Mouse (Mus musculus) brain, embryonic 14.5 days (tissue): ENCODE results near the gene Naif1. TPM values are rescaled to one million over a fixed set of nuclear protein-coding genes. Genes with fewer than 3 reads are reported as not detected.

Source experiments
- DNase-seq: peaks from one replicate; pipeline ENCODE4 v3.0.0-alpha.2; 2011; ENCODE audit warnings: low read depth
- CTCF ChIP-seq: fragments of 200-500 bp; IDR thresholded peaks from 2 replicates; pipeline ENCODE4 v1.5.1; 2012; ENCODE audit warnings: inconsistent platforms, mild to moderate bottlenecking, moderate library complexity, borderline replicate concordance; ENCODE audit not compliant: insufficient read depth, insufficient read length; ENCODE audit errors: extremely low read depth
- POLR2A ChIP-seq: fragments of 200-500 bp; IDR thresholded peaks from 2 replicates; pipeline ENCODE4 v1.6.1; 2012; ENCODE audit warnings: mild to moderate bottlenecking, inconsistent platforms, borderline replicate concordance; ENCODE audit not compliant: poor library complexity, insufficient read depth, insufficient read length, severe bottlenecking; ENCODE audit errors: extremely low read depth
- polyA plus RNA-seq: library from polyadenylated mRNA; depleted of rRNA; stranded (reverse); fragments of >200 nt; gene quantifications from 2 replicates; pipeline ENCODE4 v1.2.3, GENCODE M21; 2012

Gene Naif1
- polyA plus RNA-seq, 1 experiment, result 4.8 TPM

GRCm38 (mm10) chr2:32418430-32419151 is 31.7 kb upstream of the Naif1 start:
- TF ChIP-seq CTCF (no peak), POLR2A (no peak)

DNA sequence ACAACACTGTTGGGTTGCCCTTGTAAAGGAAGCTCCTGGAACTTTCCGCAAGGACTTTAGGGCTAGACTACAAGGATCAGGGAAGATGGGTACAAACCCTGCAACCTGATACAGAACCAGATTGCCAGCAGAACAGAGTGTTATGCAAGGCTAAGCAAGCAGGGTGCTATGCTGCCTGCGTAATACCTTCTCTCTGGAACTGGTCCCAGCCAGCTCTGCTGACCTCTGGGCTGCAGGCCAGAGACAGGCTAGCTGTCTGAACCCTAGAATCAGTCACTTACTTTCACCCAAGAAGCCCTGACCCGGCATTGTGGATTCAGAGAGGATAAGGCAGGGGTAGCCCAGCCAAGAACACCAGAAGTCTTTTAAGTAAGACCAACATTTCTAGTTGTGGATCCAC is 30.9 kb upstream of the Naif1 start:
- DNase-seq, result no peak
- TF ChIP-seq CTCF, result no peak
- TF ChIP-seq POLR2A, result no peak

More at GRCm38 (mm10) chr2:32418430-32419151, 31.7 kb upstream of the Naif1 start:
- no peak for DNase-seq

DNA sequence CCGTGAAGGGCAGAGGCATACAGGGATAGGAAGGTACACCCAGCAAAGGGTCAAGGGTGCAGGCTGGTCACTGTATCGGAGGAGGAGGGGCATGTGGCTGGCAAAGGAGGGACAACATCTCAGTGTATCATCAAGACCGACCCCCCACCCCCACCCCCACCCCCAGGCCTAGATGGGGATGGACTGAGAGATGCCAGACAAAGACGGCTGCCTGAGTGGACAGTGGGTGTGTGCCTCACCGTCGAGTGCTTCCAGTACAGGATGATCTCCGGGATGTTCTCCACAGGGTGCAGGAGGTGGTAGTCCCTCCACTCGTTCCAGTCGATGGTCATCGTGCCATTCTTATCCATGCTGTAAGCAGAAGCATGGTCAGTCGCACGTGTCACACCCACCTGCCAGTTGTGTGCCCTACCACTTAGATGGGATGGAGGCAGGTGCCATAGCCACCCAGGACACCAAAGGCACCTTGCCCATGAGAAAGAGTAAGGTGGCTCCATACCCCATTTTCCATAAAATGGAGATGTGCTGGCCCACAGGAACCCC is 30.1 kb upstream of the Naif1 start:
- DNase-seq, result no peak
- TF ChIP-seq POLR2A (no peak), CTCF (no peak)

DNA sequence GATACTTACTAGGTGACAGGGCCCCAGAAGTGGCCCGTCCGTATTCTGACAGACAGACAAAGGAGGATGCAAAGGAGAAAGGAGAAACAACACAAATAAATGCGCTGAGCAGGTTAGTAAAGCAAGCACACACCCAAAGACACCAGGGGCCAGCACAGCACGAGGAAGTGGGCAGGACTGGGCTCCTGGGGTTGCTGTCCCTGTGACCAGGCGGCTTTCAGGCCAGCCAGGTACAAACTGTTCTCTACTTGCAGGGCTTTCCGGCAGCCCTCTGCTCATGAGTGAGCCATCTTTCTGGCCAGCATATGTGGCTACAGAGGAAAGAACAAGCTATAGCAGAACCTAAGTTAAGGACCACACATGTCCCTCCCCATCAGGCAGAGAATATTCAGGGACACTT is 29.6 kb upstream of the Naif1 start:
- TF ChIP-seq POLR2A (no peak), CTCF (no peak)
- no peak for DNase-seq

DNA sequence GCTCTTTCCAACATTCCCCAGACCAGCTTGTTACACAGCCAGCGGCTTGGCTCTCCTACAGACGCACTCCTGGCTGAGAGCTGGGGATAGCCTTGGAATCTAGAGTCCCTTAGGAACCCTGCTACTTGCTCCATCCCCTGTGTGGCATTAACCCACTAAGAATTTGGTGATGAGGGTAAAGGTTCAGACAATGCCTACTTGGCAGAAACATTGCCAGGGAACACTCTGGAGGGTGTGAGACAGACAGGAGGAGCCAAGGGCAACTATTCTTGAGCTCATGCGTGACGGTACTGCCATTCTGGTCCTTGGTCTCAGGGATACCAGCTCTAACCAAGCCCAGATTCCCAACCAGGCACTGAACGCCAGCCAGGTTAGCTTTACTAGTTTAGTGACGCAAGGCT is 28.4 kb upstream of the Naif1 start:
- no peak for DNase-seq
- TF ChIP-seq POLR2A, result no peak
- no peak for TF ChIP-seq CTCF

GRCm38 (mm10) chr2:32423481-32424331 is 26.6 kb upstream of the Naif1 start:
- TF ChIP-seq POLR2A, result no peak
- no peak for TF ChIP-seq CTCF
- peak; percentile 95 for DNase-seq

GRCm38 (mm10) chr2:32424796-32425195 is 25.5 kb upstream of the Naif1 start:
- no peak for TF ChIP-seq CTCF
- no peak for TF ChIP-seq POLR2A
- no peak for DNase-seq

DNA sequence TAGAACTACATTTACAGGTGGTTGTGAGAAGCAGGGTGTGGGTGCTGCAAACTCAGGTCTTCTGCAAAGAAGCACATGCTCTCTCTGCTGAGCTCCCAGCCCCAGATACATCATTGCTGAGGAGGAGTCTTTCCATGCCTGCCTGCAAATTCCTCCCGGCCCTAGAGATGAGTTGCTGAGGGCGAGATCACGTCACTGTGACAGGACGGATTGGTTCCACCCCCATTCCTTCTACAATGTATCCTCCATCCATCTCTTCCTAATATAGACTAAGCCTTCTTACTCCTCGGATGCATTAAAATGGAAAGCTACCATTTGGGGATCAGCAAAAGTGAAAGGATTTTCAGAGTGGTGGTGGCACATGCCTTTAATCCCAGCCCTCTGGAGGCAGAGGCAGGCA is 24.7 kb upstream of the Naif1 start:
- no peak for DNase-seq
- TF ChIP-seq POLR2A, result no peak
- no peak for TF ChIP-seq CTCF

DNA sequence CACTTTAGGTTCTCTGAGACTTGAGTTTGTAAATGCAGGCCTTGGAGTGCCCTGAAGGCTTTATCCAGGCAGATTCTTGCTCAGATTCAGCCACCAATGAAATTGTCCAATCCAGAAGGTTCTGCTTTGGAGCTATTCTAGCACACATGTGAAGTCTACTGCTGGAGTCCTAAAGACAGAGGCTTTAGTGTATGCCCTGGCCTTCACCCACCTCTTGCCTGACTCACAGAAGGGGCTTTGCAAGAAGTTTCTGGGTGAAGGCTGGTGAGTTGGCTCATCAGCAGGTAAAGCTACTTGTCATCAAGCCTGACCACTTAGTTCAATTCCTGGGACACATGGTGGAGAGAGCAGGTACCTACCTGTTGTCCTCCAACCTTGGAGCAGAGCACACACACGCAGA is 24.1 kb upstream of the Naif1 start:
- no peak for DNase-seq
- TF ChIP-seq CTCF (no peak), POLR2A (no peak)

- TF ChIP-seq POLR2A, result no peak
- TF ChIP-seq CTCF, result no peak
- no peak for DNase-seq
Observed at GRCm38 (mm10) chr2:32427720-32428119, 22.5 kb upstream of the Naif1 start.

- DNase-seq, result peak; percentile 92
- TF ChIP-seq POLR2A (no peak), CTCF (no peak)
Observed at GRCm38 (mm10) chr2:32428262-32428722, 22.0 kb upstream of the Naif1 start.

- no peak for TF ChIP-seq POLR2A
- no peak for TF ChIP-seq CTCF
- no peak for DNase-seq
Observed at GRCm38 (mm10) chr2:32429215-32429891, 20.9 kb upstream of the Naif1 start.
